Mouse (Mus musculus) granulocyte monocyte progenitor cell, adult 5-6 weeks (primary cell): Measurements from ENCODE around the gene Mad2l1. TPM values are rescaled to one million over a fixed set of nuclear protein-coding genes. Genes with fewer than 3 reads are reported as not detected.

Experiments used
- ATAC-seq: replicated peaks from 2 replicates; pipeline ENCODE4 v1.8.0; 2016; ENCODE audit warnings: mild to moderate bottlenecking, moderate TSS enrichment, inconsistent platforms; ENCODE audit not compliant: poor library complexity, severe bottlenecking
- total RNA-seq, 2 experiments: library from RNA; stranded (forward) in 1 of 2; stranded (reverse) in 1 of 2; fragments of 200-712, 200-1000 nt in 1 of 2; fragments of >200 nt in 1 of 2; fragmentation: Nextera tagmentation in 1 of 2; gene quantifications; 2 replicates each; pipeline ENCODE4 v1.2.3; 2014 to 2017

The Mad2l1 gene
- total RNA-seq (2014; fragmentation: Nextera tagmentation) (89.6 and 131 TPM in 2 replicates), total RNA-seq (2017) (142 and 148 TPM in 2 replicates)

DNA sequence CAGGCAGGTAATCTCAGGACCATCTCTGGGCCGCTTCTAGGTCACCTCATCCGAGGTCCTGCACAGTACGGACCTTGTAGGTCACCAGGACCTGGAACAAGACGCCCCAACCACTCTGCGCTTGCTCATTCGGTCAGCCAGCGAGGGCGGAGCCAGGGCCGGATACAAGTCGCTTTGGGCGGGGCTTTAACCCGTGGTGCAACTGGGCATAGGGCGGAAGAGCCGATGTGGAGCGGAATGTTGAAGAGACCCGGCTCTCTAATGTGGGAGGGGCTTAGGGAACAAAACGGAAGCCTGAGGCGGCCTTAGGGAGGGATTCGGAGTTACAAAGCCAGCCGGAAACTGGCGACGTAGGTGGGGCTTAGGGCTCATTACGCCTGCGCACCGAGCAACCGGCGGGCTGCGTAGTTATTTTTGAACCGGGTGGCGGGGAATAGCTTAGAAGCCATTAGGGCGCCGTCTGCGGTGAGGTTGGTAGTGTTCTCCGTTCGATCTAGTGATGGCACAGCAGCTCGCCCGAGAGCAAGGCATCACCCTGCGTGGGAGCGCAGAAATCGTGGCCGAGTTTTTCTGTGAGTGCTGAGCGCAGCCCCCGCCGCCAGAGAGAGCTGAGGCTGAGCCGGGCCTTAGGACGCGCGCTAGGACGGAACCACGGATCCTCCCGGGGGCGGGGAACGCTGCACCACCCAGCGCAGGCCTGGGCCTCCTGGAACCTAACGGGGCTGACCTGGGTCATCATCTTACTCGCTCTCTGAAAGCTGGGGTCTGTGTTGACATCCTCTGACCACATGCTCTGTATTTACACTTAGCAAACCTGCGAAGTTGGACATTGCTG, at the start of gene Mad2l1:
Mad2l1 (plus strand) TSS at position 363 of the 835 bp plus-strand sequence.
- peak; percentile 90 for ATAC-seq

DNA sequence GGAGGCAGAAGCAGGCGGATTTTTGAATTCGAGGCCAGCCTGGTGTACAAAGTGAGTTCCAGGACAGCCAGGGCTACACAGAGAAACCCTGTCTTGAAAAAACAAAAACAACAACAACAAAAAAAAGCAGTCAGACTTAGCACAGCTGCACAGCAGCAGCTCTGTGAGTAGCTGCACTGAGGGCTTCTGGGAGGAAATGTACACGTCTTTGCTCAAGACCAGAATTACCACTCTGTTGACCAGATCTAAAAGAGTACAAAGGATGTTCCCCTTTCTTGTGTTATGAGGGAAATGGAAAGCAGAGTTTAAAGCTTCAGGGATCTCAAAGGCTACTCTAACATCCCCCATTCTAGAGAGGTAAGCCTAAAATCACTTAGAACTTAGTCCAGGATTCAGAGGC, 41.5 kb upstream of the Mad2l1 start:
- ATAC-seq: no peak

DNA sequence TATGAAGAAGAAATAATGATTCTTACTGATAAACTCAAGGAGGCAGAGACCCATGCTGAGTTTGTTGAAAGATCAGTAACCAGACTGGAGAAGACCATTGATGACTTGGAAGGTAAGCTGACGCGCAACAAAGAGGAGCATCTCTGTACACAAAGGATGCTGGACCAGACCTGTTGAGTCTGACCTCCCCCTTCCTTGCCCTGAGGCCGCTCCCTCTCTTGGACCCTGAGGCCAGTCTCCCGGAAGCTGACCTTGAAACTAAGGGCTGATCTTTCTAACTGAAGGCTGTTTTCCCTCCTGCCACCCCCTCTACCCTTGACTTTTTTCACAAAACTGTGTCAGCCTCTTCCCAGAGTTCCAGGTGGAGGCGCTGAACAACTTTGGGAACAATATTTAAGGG, 18.8 kb upstream of the Mad2l1 start:
- no peak for ATAC-seq

DNA sequence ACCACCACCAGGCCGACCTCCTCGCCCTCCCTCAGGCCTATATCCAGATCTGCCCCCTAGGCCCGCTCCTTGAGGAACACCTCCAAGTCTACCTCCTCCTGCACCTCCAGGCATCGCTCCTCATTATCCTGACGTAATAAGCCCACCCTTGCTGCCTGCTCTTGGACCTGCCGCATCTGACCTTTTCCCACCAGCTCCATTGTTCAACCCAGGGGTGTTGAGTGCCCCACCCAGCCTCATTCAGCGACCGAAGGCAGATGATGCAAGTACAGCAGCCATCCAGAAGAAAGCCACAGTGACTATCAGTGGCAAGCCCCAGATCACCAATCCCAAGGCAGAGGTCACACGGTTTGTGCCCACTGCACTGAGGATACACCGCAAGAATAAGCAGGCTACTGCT, 6.8 kb upstream of the Mad2l1 start:
- peak; percentile 25; the same call in 1 of the 2 replicates for ATAC-seq

DNA sequence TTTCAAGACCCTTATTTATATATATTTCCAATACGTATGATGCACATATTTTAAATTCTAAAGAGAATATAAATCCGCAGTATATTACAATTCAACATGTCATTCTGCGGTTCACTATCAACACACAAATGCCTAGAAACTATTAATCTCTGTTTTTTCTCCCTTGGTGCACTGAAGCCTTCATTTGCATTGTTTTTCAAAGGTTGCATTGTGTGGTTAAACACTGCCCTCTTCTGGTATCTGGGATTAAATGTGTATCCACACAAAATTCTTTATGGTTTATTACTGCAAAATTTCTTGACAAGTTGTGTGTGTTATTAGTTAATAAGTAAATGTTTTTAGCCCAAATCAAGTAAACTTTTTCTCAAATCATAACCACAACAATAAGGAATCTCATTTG, 1.9 kb upstream of the Mad2l1 start:
- ATAC-seq: no peak

DNA sequence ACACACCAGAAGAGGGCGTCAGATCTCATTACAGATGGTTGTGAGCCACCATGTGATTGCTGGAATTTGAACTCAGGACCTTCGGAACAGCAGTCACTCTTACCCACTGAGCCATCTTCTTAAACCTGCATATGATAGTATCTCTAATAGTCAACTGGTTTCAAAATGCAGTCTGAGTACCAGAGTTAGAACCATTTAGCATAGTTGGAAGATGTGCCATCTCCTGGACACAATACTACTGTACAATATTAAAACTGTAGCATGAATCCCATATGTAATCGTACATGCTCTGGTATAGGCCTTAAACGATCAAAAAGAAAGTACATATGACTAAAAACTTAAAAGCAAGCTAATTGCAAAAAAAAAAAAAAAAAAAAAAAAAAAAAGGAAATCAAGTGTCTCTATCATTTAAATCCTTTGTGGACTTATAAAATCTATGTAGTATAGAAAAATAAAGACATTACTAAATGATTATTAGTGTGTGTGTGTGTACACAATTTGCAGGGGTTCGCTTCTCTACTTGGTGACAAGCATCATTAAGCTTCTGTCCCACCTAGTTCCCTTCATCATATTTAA, 736 bp upstream of the Mad2l1 start:
- ATAC-seq: no peak; the same call in 1 of the 2 replicates

DNA sequence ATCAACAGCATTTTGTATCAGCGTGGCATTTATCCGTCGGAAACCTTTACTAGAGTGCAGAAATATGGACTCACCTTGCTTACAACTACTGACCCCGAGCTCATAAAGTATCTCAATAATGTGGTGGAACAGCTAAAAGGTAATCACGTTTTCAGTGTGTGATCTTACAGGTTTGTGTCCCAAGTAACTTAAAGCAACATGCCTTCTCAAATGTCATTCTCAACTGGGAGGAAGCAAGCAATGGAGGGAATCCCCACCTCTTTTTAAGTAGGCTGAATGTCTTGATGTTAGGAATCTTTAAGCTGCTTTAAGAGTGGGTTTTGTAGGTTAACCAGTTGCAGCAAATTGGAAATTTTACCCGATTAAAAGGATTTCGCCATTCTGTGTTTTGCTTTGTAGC, 776 bp downstream of the Mad2l1 start:
- no peak for ATAC-seq

DNA sequence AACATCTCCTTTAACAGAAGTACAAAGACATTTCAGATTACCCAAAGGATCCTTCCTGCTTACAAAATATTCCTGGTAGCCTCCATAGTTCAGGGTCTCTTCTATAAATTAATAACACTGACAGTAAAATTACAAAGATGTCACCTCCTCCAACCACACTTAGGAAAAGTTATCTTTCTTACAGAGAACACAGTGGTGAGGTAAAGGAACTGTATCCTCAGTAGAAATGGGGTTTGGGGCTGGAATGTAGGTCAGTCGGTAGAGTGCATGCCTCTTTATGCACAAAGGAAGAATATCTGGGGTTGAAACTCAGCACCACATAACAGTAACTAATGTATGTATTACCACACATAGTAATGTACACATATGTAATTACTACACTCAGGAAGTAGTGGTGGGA, 24.8 kb downstream of the Mad2l1 start, which contains the start of gene Vmn1r32:
Vmn1r32 (minus strand) TSS at position 101 of the 400 bp plus-strand sequence.
- ATAC-seq: no peak

DNA sequence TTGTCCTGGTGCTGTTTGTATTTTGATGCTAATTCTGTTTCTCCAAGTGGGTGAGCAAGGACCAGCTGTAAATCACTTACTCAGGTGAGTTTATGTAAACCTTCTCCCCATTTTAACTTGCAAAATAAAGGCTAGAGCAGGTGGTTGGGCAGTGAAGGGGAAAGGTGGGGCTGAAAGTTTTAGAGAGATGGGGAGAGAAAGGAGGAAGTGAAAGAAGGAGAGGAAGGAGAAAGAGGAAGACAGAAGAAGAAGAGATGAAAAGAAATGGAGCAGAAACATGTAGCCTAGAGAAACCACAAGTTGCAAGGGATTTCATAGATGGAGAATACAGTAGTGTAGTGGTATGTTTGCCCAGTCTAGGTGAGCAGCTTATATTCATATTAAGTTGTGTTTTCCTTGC, 60.6 kb downstream of the Mad2l1 start:
- peak; percentile 66 for ATAC-seq

Other genes with a start within 250 kb of the Mad2l1 start
- not detected in 2 replicates for gene Vmn1r32, start 24.7 kb downstream of the Mad2l1 start, total RNA-seq (2014; fragmentation: Nextera tagmentation)
- gene Vmn1r32, start 24.7 kb downstream of the Mad2l1 start, total RNA-seq (2017): not detected in 2 replicates
- gene Vmn1r33, start 82.9 kb downstream of the Mad2l1 start, total RNA-seq (2014; fragmentation: Nextera tagmentation): not detected in 2 replicates
- gene Vmn1r33, start 82.9 kb downstream of the Mad2l1 start, total RNA-seq (2017): not detected in 2 replicates
- gene Vmn1r34, start 108.5 kb downstream of the Mad2l1 start, total RNA-seq (2014; fragmentation: Nextera tagmentation): not detected in 2 replicates
- gene Vmn1r34, start 108.5 kb downstream of the Mad2l1 start, total RNA-seq (2017): not detected in 2 replicates
- not detected in 2 replicates for gene Vmn1r35, start 150.5 kb downstream of the Mad2l1 start, total RNA-seq (2014; fragmentation: Nextera tagmentation)
- not detected in 2 replicates for gene Vmn1r35, start 150.5 kb downstream of the Mad2l1 start, total RNA-seq (2017)
- not detected in 2 replicates for gene Vmn1r36, start 183.8 kb downstream of the Mad2l1 start, total RNA-seq (2014; fragmentation: Nextera tagmentation)
- not detected in 2 replicates for gene Vmn1r36, start 183.8 kb downstream of the Mad2l1 start, total RNA-seq (2017)
- gene Vmn1r37, start 194.0 kb downstream of the Mad2l1 start, total RNA-seq (2014; fragmentation: Nextera tagmentation): not detected in 2 replicates
- gene Vmn1r37, start 194.0 kb downstream of the Mad2l1 start, total RNA-seq (2017): not detected in 2 replicates
- gene Vmn1r38, start 247.2 kb downstream of the Mad2l1 start, total RNA-seq (2014; fragmentation: Nextera tagmentation): not detected in 2 replicates
- not detected in 2 replicates for gene Vmn1r38, start 247.2 kb downstream of the Mad2l1 start, total RNA-seq (2017)